Mouse (Mus musculus) intestine, embryonic 15.5 days (tissue): Measurements from ENCODE around the gene Cd163. TPM values are rescaled to one million over a fixed set of nuclear protein-coding genes. Genes with fewer than 3 reads are reported as not detected.
"Not testable (repeated sequence)": the region's sequence is repeated elsewhere in the genome, so short reads cannot be mapped to it uniquely, and the experiment has no call there.

Source experiments
- ATAC-seq: fragments of 200-750 bp; cut with Nextera tagmentation; 2 replicates; pipeline ENCODE4 v1.8.0; 2017; ENCODE audit warnings: moderate TSS enrichment, moderate library complexity
- H3K27ac ChIP-seq: fragments of 300-500 bp; sonication (generic); 2 replicates; pipeline ENCODE4 v1.5.1; 2015; ENCODE audit warnings: mild to moderate bottlenecking, inconsistent platforms
- H3K27me3 ChIP-seq: fragments of 300-500 bp; sonication (generic); replicated peaks from 2 replicates; pipeline ENCODE4 v1.6.1; 2015; ENCODE audit warnings: inconsistent platforms
- H3K36me3 ChIP-seq: fragments of 300-500 bp; sonication (generic); 2 replicates; pipeline ENCODE4 v1.6.1; 2015; ENCODE audit warnings: inconsistent platforms
- H3K4me1 ChIP-seq: fragments of 300-500 bp; sonication (generic); replicated peaks from 2 replicates; pipeline ENCODE4 v1.6.1; 2015; ENCODE audit warnings: inconsistent platforms
- H3K4me2 ChIP-seq: fragments of 300-500 bp; sonication (generic); replicated peaks from 2 replicates; pipeline ENCODE4 v1.6.1; 2015; ENCODE audit warnings: mild to moderate bottlenecking, inconsistent platforms
- H3K4me3 ChIP-seq: fragments of 300-500 bp; sonication (generic); replicated peaks from 2 replicates; pipeline ENCODE4 v1.5.1; 2015; ENCODE audit warnings: inconsistent platforms
- H3K9ac ChIP-seq: fragments of 300-500 bp; sonication (generic); 2 replicates; pipeline ENCODE4 v1.6.1; 2015; ENCODE audit warnings: inconsistent platforms
- H3K9me3 ChIP-seq: fragments of 300-500 bp; sonication (generic); 2 replicates; pipeline ENCODE4 v1.6.1; 2016; ENCODE audit warnings: inconsistent platforms
- whole genome bisulfite sequencing: fragments of 180-500 bp; shearing (Covaris S2); methylation state at CpG from one replicate; pipeline ENCODE4 v1.1.7; 2015; 5-methylcytosine and 5-hydroxymethylcytosine counted together
- polyA plus RNA-seq: library from polyadenylated mRNA; unstranded; fragments of >200 nt; fragmentation: Nextera tagmentation; extraction: Ambion mirVana; gene quantifications from 2 replicates; pipeline ENCODE4 v1.2.1, GENCODE M21; 2015

Gene Cd163
- polyA plus RNA-seq: 0.48 and 0.51 TPM in 2 replicates

- Histone ChIP-seq H3K9me3 (no peaks in the 10 kb centered on the region), H3K27me3 (no peaks in the 10 kb centered on the region), H3K36me3 (no peaks in the 10 kb centered on the region), H3K9ac (no peak within 1 kb of the TSS), H3K4me3 (no peak within 1 kb of the TSS), H3K4me1 (no peaks in the 10 kb centered on the region), H3K4me2 (no peak within 1 kb of the TSS), H3K27ac (no peak within 1 kb of the TSS)
- no peak for ATAC-seq
- 82% methylated on average over 4 of the region's 4 CpGs for WGBS
These were observed at the start of gene Cd163 for GRCm38 (mm10) chr6:124304356-124304755. TSS of gene Cd163 (plus strand) at chr6:124304656.

- Histone ChIP-seq H3K36me3 (no peaks in the 10 kb centered on the region), H3K9ac (no peak overlapping the region), H3K9me3 (no peaks in the 10 kb centered on the region), H3K4me2 (no peak overlapping the region), H3K27ac (no peak overlapping the region), H3K4me3 (no peak overlapping the region), H3K27me3 (no peaks in the 10 kb centered on the region), H3K4me1 (no peaks in the 10 kb centered on the region)
- WGBS: 73% methylated on average over 6 of the region's 6 CpGs
- ATAC-seq: no peak
These were observed 48.6 kb upstream of the Cd163 start for GRCm38 (mm10) chr6:124255721-124256470.

- 23% methylated on average over 12 of the region's 14 CpGs for WGBS
- no peak overlapping the region for H3K27ac ChIP-seq
- no peaks in the 10 kb centered on the region for H3K36me3 ChIP-seq
- no peaks in the 10 kb centered on the region for H3K9me3 ChIP-seq
- no peak overlapping the region for H3K4me2 ChIP-seq
- no peak overlapping the region for H3K4me3 ChIP-seq
- H3K27me3 ChIP-seq: no peaks in the 10 kb centered on the region
- H3K4me1 ChIP-seq: no peaks in the 10 kb centered on the region
- H3K9ac ChIP-seq: no peak overlapping the region
- peak; percentile 78 for ATAC-seq
These were observed 44.1 kb upstream of the Cd163 start for GRCm38 (mm10) chr6:124260198-124260931.

- no peak overlapping the region for H3K4me2 ChIP-seq
- no peak overlapping the region for H3K4me3 ChIP-seq
- H3K27ac ChIP-seq: no peak overlapping the region
- no peaks in the 10 kb centered on the region for H3K27me3 ChIP-seq
- peak; percentile 75 for ATAC-seq
- no peak overlapping the region for H3K9ac ChIP-seq
- no peaks in the 10 kb centered on the region for H3K9me3 ChIP-seq
- no peaks in the 10 kb centered on the region for H3K36me3 ChIP-seq
- WGBS: 5% methylated on average over 3 of the region's 3 CpGs
- no peaks in the 10 kb centered on the region for H3K4me1 ChIP-seq
These were observed 41.8 kb upstream of the Cd163 start for GRCm38 (mm10) chr6:124262696-124263095.

GRCm38 (mm10) chr6:124273231-124273880, 31.1 kb upstream of the Cd163 start:
- no peak for ATAC-seq
- 75% methylated on average over 5 of the region's 5 CpGs for WGBS
- Histone ChIP-seq H3K27ac (no peak overlapping the region), H3K9ac (no peak overlapping the region), H3K27me3 (no peaks in the 10 kb centered on the region), H3K4me3 (no peak overlapping the region), H3K4me2 (no peak overlapping the region), H3K36me3 (no peaks in the 10 kb centered on the region), H3K9me3 (no peaks in the 10 kb centered on the region), H3K4me1 (no peaks in the 10 kb centered on the region)

- Histone ChIP-seq H3K9me3 (no peaks in the 10 kb centered on the region), H3K27me3 (no peaks in the 10 kb centered on the region)
- 77% methylated on average over 5 of the region's 5 CpGs for WGBS
These were observed 26.8 kb upstream of the Cd163 start for GRCm38 (mm10) chr6:124277641-124278040.

GRCm38 (mm10) chr6:124278291-124278690, 26.2 kb upstream of the Cd163 start:
- no peak overlapping the region for H3K4me2 ChIP-seq
- no peak overlapping the region for H3K27ac ChIP-seq
- no peak for ATAC-seq
- WGBS: 70% methylated on average over 5 of the region's 5 CpGs
- no peaks in the 10 kb centered on the region for H3K4me1 ChIP-seq
- no peaks in the 10 kb centered on the region for H3K9me3 ChIP-seq
- H3K27me3 ChIP-seq: no peaks in the 10 kb centered on the region
- H3K36me3 ChIP-seq: no peaks in the 10 kb centered on the region
- H3K9ac ChIP-seq: no peak overlapping the region
- no peak overlapping the region for H3K4me3 ChIP-seq

More at GRCm38 (mm10) chr6:124277641-124278040, 26.8 kb upstream of the Cd163 start:
- Histone ChIP-seq H3K4me1 (no peaks in the 10 kb centered on the region), H3K4me3 (no peak overlapping the region), H3K27ac (no peak overlapping the region), H3K36me3 (no peaks in the 10 kb centered on the region), H3K4me2 (no peak overlapping the region), H3K9ac (no peak overlapping the region)
- no peak for ATAC-seq

- H3K4me1 ChIP-seq: no peaks in the 10 kb centered on the region
- no peaks in the 10 kb centered on the region for H3K27me3 ChIP-seq
- no peak for ATAC-seq
- no peak overlapping the region for H3K27ac ChIP-seq
- H3K4me2 ChIP-seq: no peak overlapping the region
- no peaks in the 10 kb centered on the region for H3K9me3 ChIP-seq
- WGBS: 91% methylated on average over 4 of the region's 4 CpGs
- no peak overlapping the region for H3K4me3 ChIP-seq
- H3K36me3 ChIP-seq: no peaks in the 10 kb centered on the region
- no peak overlapping the region for H3K9ac ChIP-seq
These were observed 21.7 kb upstream of the Cd163 start for GRCm38 (mm10) chr6:124282731-124283130.

- not testable (repeated sequence) for H3K27me3 ChIP-seq, H3K27ac ChIP-seq, H3K9me3 ChIP-seq, H3K9ac ChIP-seq, ATAC-seq, H3K36me3 ChIP-seq, H3K4me2 ChIP-seq, H3K4me3 ChIP-seq, H3K4me1 ChIP-seq
- 93% methylated on average over 5 of the region's 5 CpGs for WGBS
These were observed 7.1 kb upstream of the Cd163 start for GRCm38 (mm10) chr6:124297378-124297777.

- no peak for ATAC-seq
- H3K4me3 ChIP-seq: no peak overlapping the region
- no peaks in the 10 kb centered on the region for H3K27me3 ChIP-seq
- no peaks in the 10 kb centered on the region for H3K4me1 ChIP-seq
- no peak overlapping the region for H3K27ac ChIP-seq
- no peaks in the 10 kb centered on the region for H3K36me3 ChIP-seq
- no peak overlapping the region for H3K4me2 ChIP-seq
- no peak overlapping the region for H3K9ac ChIP-seq
- 82% methylated on average over 3 of the region's 3 CpGs for WGBS
- H3K9me3 ChIP-seq: no peaks in the 10 kb centered on the region
These were observed 2.8 kb upstream of the Cd163 start for GRCm38 (mm10) chr6:124301447-124302192.

GRCm38 (mm10) chr6:124308935-124309334, 4.5 kb downstream of the Cd163 start:
- Histone ChIP-seq H3K4me3 (no peak overlapping the region), H3K9ac (no peak overlapping the region), H3K36me3 (no peaks in the 10 kb centered on the region), H3K9me3 (no peaks in the 10 kb centered on the region), H3K27me3 (no peaks in the 10 kb centered on the region), H3K27ac (no peak overlapping the region), H3K4me2 (no peak overlapping the region), H3K4me1 (no peaks in the 10 kb centered on the region)
- no peak for ATAC-seq
- WGBS: 83% methylated on average over 8 of the region's 8 CpGs

- no peaks in the 10 kb centered on the region for H3K36me3 ChIP-seq
- H3K9ac ChIP-seq: no peak overlapping the region
- no peaks in the 10 kb centered on the region for H3K27me3 ChIP-seq
- ATAC-seq: no peak
- WGBS: 81% methylated on average over 6 of the region's 6 CpGs
- no peak overlapping the region for H3K27ac ChIP-seq
- no peak overlapping the region for H3K4me2 ChIP-seq
- H3K9me3 ChIP-seq: no peaks in the 10 kb centered on the region
- no peak overlapping the region for H3K4me3 ChIP-seq
- no peaks in the 10 kb centered on the region for H3K4me1 ChIP-seq
These were observed 7.8 kb downstream of the Cd163 start for GRCm38 (mm10) chr6:124312292-124312691.
